Mouse (Mus musculus) thymus, adult 2 months (tissue): ENCODE measurements at regions not wholly inside any gene's neighbourhood (a gene's known extent, or its start where the extent isn't known, plus 50 kb on each side); places are given as distances from the start of the nearest gene placed in this dataset.

Source experiments
- CTCF ChIP-seq: fragments of 200-500 bp; IDR thresholded peaks from 2 replicates; pipeline ENCODE4 v1.5.1; 2012; ENCODE audit warnings: mild to moderate bottlenecking, control low read depth, low read length, moderate library complexity, borderline replicate concordance; ENCODE audit not compliant: control insufficient read depth, poor library complexity, insufficient read depth; ENCODE audit errors: extremely low read depth
- POLR2A ChIP-seq: fragments of 200-500 bp; IDR thresholded peaks from 2 replicates; pipeline ENCODE4 v1.6.1; 2012; ENCODE audit warnings: mild to moderate bottlenecking, low read length, control low read depth, moderate library complexity; ENCODE audit not compliant: control insufficient read depth, poor library complexity, insufficient read depth; ENCODE audit errors: extremely low read depth

- TF ChIP-seq CTCF (no peak), POLR2A (no peak)
Observed at GRCm38 (mm10) chr6:50744462-50745166, 90.4 kb upstream of the Npvf start.
